Mouse (Mus musculus) limb, embryonic 11.5 days (tissue): ENCODE results near the gene Osbpl2. TPM values are rescaled to one million over a fixed set of nuclear protein-coding genes. Genes with fewer than 3 reads are reported as not detected.

ENCODE experiments used
- microRNA-seq: library from miRNA; unstranded; fragments of <30 nt; microRNA quantifications from one replicate; pipeline ENCODE4, GENCODE M21; 2016
- polyA plus RNA-seq: library from polyadenylated mRNA; unstranded; fragments of >200 nt; fragmentation: Nextera tagmentation; extraction: Ambion mirVana; gene quantifications from 2 replicates; pipeline ENCODE4 v1.2.1, GENCODE M21; 2014

The Osbpl2 gene
- polyA plus RNA-seq, 1 experiment from 2014 or later, result 30.5 TPM

Small RNAs within 50 kb of the gene (microRNA-seq; reads per million reads assigned to microRNA genes)
- gene Mir7005, result 0.92 reads per million

Other genes starting within 250 kb of the Osbpl2 start
- gene Taf4, start 142.7 kb upstream of the Osbpl2 start, polyA plus RNA-seq, result 4.7 and 5.8 TPM in 2 replicates
- gene Lsm14b, start 94.3 kb upstream of the Osbpl2 start, polyA plus RNA-seq, result 8.3 and 10.2 TPM in 2 replicates
- gene Psma7, start 76.9 kb upstream of the Osbpl2 start, polyA plus RNA-seq, result 776 and 792 TPM in 2 replicates
- 5.5 and 6.0 TPM in 2 replicates for gene Ss18l1, start 76.8 kb upstream of the Osbpl2 start, polyA plus RNA-seq
- gene Mtg2, start 48.7 kb upstream of the Osbpl2 start, polyA plus RNA-seq, result 28.2 and 29.4 TPM in 2 replicates
- 0.12 and 0.21 TPM in 2 replicates for gene Hrh3, start 14.8 kb upstream of the Osbpl2 start, polyA plus RNA-seq
- 187 and 191 TPM in 2 replicates for gene Adrm1, start 52.2 kb downstream of the Osbpl2 start, polyA plus RNA-seq
- 12.5 and 14.1 TPM in 2 replicates for gene Lama5, start 106.6 kb downstream of the Osbpl2 start, polyA plus RNA-seq
- 641 and 643 TPM in 2 replicates for gene Rps21, start 138.1 kb downstream of the Osbpl2 start, polyA plus RNA-seq
- gene Cables2, start 154.2 kb downstream of the Osbpl2 start, polyA plus RNA-seq, result 15.8 and 18.0 TPM in 2 replicates
- 0.40 and 0.75 TPM in 2 replicates for gene Rbbp8nl, start 170.6 kb downstream of the Osbpl2 start, polyA plus RNA-seq
- gene Gata5, start 215.4 kb downstream of the Osbpl2 start, polyA plus RNA-seq, result 0.13 and 0.29 TPM in 2 replicates